Mouse (Mus musculus) CH12.LX (cell line): Measurements from ENCODE around the gene Catip. TPM values are rescaled to one million over a fixed set of nuclear protein-coding genes. Genes with fewer than 3 reads are reported as not detected.

Experiments used
- DNase-seq: peaks from one replicate; pipeline ENCODE4 v3.0.0-alpha.2; 2013; ENCODE audit errors: extremely low read depth
- H3K27ac ChIP-seq: 2 replicates; pipeline ENCODE4 v1.5.1; 2012; ENCODE audit warnings: low read depth, mild to moderate bottlenecking, control low read depth, moderate library complexity; ENCODE audit not compliant: insufficient read depth
- H3K27me3 ChIP-seq: replicated peaks from 2 replicates; pipeline ENCODE3; 2012; ENCODE audit warnings: inconsistent platforms
- H3K36me3 ChIP-seq, 2 experiments: replicated peaks in 1 of 2; 2 replicates each; pipeline versions ENCODE3 to v1.6.1; 2012; ENCODE audit warnings: inconsistent platforms in 1 of 2, low read length in 1 of 2, mild to moderate bottlenecking in 1 of 2, mixed read lengths in 1 of 2, moderate library complexity in 1 of 2; ENCODE audit not compliant: control insufficient read depth in 1 of 2, insufficient read depth in 1 of 2
- H3K4me1 ChIP-seq, 2 experiments: 2 replicates each; pipeline ENCODE4 v1.6.1; 2012; ENCODE audit warnings: inconsistent platforms in 1 of 2, moderate library complexity in 1 of 2; ENCODE audit not compliant: insufficient read depth in 2 of 2, control insufficient read depth in 1 of 2
- H3K4me2 ChIP-seq: 2 replicates; pipeline ENCODE4 v1.6.1; 2012; ENCODE audit warnings: low read depth, mild to moderate bottlenecking, control low read depth; ENCODE audit not compliant: poor library complexity, insufficient read depth, severe bottlenecking
- H3K4me3 ChIP-seq, 3 experiments: fragments of 150-350 bp in 1 of 3; sonication (generic) in 1 of 3; replicated peaks in 1 of 3; 2 replicates each; pipeline versions ENCODE3 to v1.5.1; 2011 to 2012; ENCODE audit warnings: low read depth in 2 of 3, low read length in 2 of 3, mild to moderate bottlenecking in 2 of 3, moderate library complexity in 2 of 3, control low read depth in 1 of 3, improper control_type of control experiment in 1 of 3, inconsistent platforms in 1 of 3, mixed read lengths in 1 of 3; ENCODE audit not compliant: poor library complexity in 1 of 3
- H3K79me2 ChIP-seq: replicated peaks from 2 replicates; pipeline ENCODE4 v1.6.1; 2012; ENCODE audit warnings: mild to moderate bottlenecking, moderate library complexity; ENCODE audit not compliant: control insufficient read depth, poor library complexity, insufficient read depth, severe bottlenecking; ENCODE audit errors: extremely low read depth
- H3K9ac ChIP-seq: 2 replicates; pipeline ENCODE4 v1.6.1; 2012; ENCODE audit warnings: low read depth, mild to moderate bottlenecking, control low read depth, moderate library complexity; ENCODE audit not compliant: insufficient read depth
- H3K9me3 ChIP-seq: replicated peaks from 2 replicates; pipeline ENCODE3; 2012; ENCODE audit warnings: low read length, inconsistent platforms, mixed read lengths
- BHLHE40 ChIP-seq: IDR thresholded peaks from 2 replicates; pipeline ENCODE4 v1.6.1; 2011; ENCODE audit warnings: mild to moderate bottlenecking, low read depth, low read length, improper control_type of control experiment
- CHD1 ChIP-seq: IDR thresholded peaks from 2 replicates; pipeline ENCODE4 v1.6.1; 2012; ENCODE audit warnings: low read depth, low read length, improper control_type of control experiment, inconsistent platforms
- ELF1 ChIP-seq: IDR thresholded peaks from 2 replicates; pipeline ENCODE4 v1.6.1; 2014; ENCODE audit warnings: low read depth, mild to moderate bottlenecking, inconsistent platforms, low read length, improper control_type of control experiment
- ETS1 ChIP-seq: conservative IDR thresholded peaks from 2 replicates; pipeline ENCODE4 v1.6.1; 2012; ENCODE audit warnings: low read depth, mild to moderate bottlenecking, inconsistent platforms, low read length, improper control_type of control experiment, moderate library complexity
- GABPA ChIP-seq: IDR thresholded peaks from 2 replicates; pipeline ENCODE4 v1.6.1; 2012; ENCODE audit warnings: low read depth, low read length, improper control_type of control experiment, inconsistent platforms; ENCODE audit not compliant: insufficient replicate concordance
- HCFC1 ChIP-seq: IDR thresholded peaks from 2 replicates; pipeline ENCODE4 v1.6.1; 2012; ENCODE audit warnings: low read depth, mild to moderate bottlenecking, inconsistent platforms, low read length, improper control_type of control experiment
- MAFK ChIP-seq: IDR thresholded peaks from 2 replicates; pipeline ENCODE4 v1.6.1; 2011; ENCODE audit warnings: low read length, improper control_type of control experiment; ENCODE audit not compliant: insufficient replicate concordance
- MEF2A ChIP-seq: IDR thresholded peaks from 2 replicates; pipeline ENCODE4 v1.6.1; 2014; ENCODE audit warnings: low read depth, mild to moderate bottlenecking, inconsistent platforms, low read length, improper control_type of control experiment, borderline replicate concordance
- MYC ChIP-seq: IDR thresholded peaks from 2 replicates; pipeline ENCODE4 v1.6.1; 2011; ENCODE audit warnings: low read depth, mild to moderate bottlenecking, improper control_type of control experiment, low read length
- POLR2AphosphoS2 ChIP-seq: IDR thresholded peaks from 2 replicates; pipeline ENCODE4 v1.6.1; 2011; ENCODE audit warnings: low read depth, low read length, improper control_type of control experiment
- RAD21 ChIP-seq: IDR thresholded peaks from 2 replicates; pipeline ENCODE4 v1.6.1; 2011; ENCODE audit warnings: low read depth, mild to moderate bottlenecking, low read length, improper control_type of control experiment, moderate library complexity
- TBP ChIP-seq: conservative IDR thresholded peaks from 2 replicates; pipeline ENCODE4 v1.6.1; 2011; ENCODE audit warnings: low read depth, low read length, improper control_type of control experiment
- TCF12 ChIP-seq: IDR thresholded peaks from 2 replicates; pipeline ENCODE4 v1.6.1; 2014; ENCODE audit warnings: low read depth, mild to moderate bottlenecking, inconsistent platforms, low read length, improper control_type of control experiment
- USF1 ChIP-seq: IDR thresholded peaks from 2 replicates; pipeline ENCODE4 v1.6.1; 2014; ENCODE audit warnings: low read depth, mild to moderate bottlenecking, inconsistent platforms, low read length, improper control_type of control experiment
- ZMIZ1 ChIP-seq: IDR thresholded peaks from 2 replicates; pipeline ENCODE4 v1.6.1; 2012; ENCODE audit warnings: low read depth, mild to moderate bottlenecking, inconsistent platforms, low read length, improper control_type of control experiment
- ZNF384 ChIP-seq: IDR thresholded peaks from 2 replicates; pipeline ENCODE4 v1.6.1; 2012; ENCODE audit warnings: low read depth, low read length, improper control_type of control experiment, inconsistent platforms
- dilution Hi-C: fragments of 300-500 bp; cut with MboI; formaldehyde crosslinking; loops from 2 replicates; pipeline ENCODE4 v1.14.3; 2020; ENCODE audit warnings: low sequenced_read_pairs; ENCODE audit not compliant: extremely low pct_unique_long_range_greater_than_20kb, extremely low pct_ligation_motif_present
- in situ Hi-C: fragments of 300-500 bp; cut with MboI; formaldehyde crosslinking; loops from 3 replicates; pipeline ENCODE4 v1.14.3; 2019; ENCODE audit warnings: low sequenced_read_pairs, low pct_ligation_motif_present, low pct_unique_long_range_greater_than_20kb, mixed read lengths
- polyA plus RNA-seq: library from polyadenylated mRNA; unstranded; fragments of >175 nt; gene quantifications from 2 replicates; pipeline ENCODE4 v1.2.1, GENCODE M21; 2012; ENCODE audit warnings: low read depth; ENCODE audit not compliant: insufficient read length
- total RNA-seq, 2 experiments: library from RNA; depleted of rRNA; stranded (reverse); fragments of 300-350 nt in 1 of 2; fragments of >200 nt in 1 of 2; gene quantifications; 2 replicates each; pipeline ENCODE4 v1.2.3; 2012 to 2014

Catip gene
- total and polyA plus RNA-seq, 3 experiments: 0.11 to 2.6 (median 0.30) TPM

DNA sequence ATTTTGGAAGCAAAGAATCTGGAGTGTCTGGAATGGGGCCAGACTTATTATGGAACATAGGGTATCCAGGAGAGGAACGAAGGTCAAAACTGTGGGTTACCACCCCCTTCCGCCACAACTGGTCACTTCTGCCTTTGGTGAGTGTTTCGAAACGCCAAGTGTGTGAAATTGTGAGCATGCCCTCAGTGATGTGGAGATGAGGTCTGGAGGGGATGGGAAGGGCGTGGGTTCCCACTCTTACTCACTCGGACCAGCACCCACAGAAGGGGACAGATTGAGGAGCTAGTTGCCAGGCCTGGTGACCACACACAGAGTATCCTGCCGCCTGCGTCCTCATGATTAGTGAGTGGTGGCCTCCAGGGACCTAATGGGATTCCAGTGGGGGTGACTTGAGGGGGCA is 13.1 kb downstream of the Catip start, which contains the start of gene Slc11a1:
Gene Slc11a1, plus strand, starts transcription at position 216 of the 400 bp plus-strand sequence.
- no peaks in the 10 kb centered on the region for H3K36me3 ChIP-seq
- H3K27me3 ChIP-seq: no peaks in the 10 kb centered on the region
- H3K4me2 ChIP-seq: no peak within 1 kb of the TSS
- no peak for DNase-seq
- no peaks in the 10 kb centered on the region for H3K9me3 ChIP-seq
- peaks cover 33 to 50% of the 10 kb centered on the region in 2 experiments for H3K4me1 ChIP-seq
- no peak for TF ChIP-seq ELF1
- TF ChIP-seq MYC: no peak
- no peak for TF ChIP-seq TBP
- TF ChIP-seq GABPA: no peak
- no peak for TF ChIP-seq HCFC1
- no peak for TF ChIP-seq CHD1
- TF ChIP-seq ZNF384: no peak
- TF ChIP-seq TCF12: no peak
- TF ChIP-seq RAD21: no peak
- no peak for TF ChIP-seq USF1
- no peak for TF ChIP-seq POLR2AphosphoS2
- in situ Hi-C loops (no loop called here), dilution Hi-C loops (no loop called here)
- H3K9ac ChIP-seq: no peak within 1 kb of the TSS
- no peaks in the 10 kb centered on the region for H3K79me2 ChIP-seq
- H3K27ac ChIP-seq: no peak within 1 kb of the TSS
- H3K4me3 ChIP-seq: no peak within 1 kb of the TSS

DNA sequence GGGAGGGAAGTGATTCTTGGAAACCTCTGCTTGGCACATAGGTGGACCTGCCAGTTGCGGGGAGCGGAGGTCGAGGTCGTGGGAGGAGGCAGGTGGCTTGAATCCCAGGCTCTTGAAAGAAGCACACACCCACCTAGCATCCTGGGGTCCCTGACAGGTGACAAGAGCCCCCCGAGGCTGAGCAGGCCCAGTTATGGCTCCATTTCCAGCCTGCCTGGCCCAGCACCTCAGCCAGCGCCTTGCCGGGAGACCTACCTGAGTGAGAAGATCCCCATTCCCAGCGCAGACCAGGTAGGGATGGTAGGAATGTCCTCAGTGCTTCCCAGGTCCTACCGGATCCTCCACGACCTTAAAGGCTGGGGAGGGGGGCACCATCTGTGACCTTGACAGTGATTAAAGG is 13.7 kb downstream of the Catip start:
- dilution Hi-C loops: no loop called here
- Histone ChIP-seq H3K4me1 (peaks cover 35 to 52% of the 10 kb centered on the region in 2 experiments), H3K36me3 (no peaks in the 10 kb centered on the region), H3K9ac (no peak overlapping the region), H3K9me3 (no peaks in the 10 kb centered on the region), H3K4me3 (no peak overlapping the region), H3K79me2 (no peaks in the 10 kb centered on the region), H3K4me2 (no peak overlapping the region), H3K27ac (no peak overlapping the region), H3K27me3 (no peaks in the 10 kb centered on the region)
- in situ Hi-C loops: no loop called here
- no peak for DNase-seq
- TF ChIP-seq BHLHE40: no peak
- TF ChIP-seq MEF2A: no peak
- no peak for TF ChIP-seq MAFK
- TF ChIP-seq RAD21: no peak
- no peak for TF ChIP-seq ZMIZ1
- no peak for TF ChIP-seq ZNF384
- TF ChIP-seq TBP: no peak
- no peak for TF ChIP-seq ETS1
